Comparison of ENCODE assay signal across 15 mouse cellular contexts in genomic region chr12:112745716-112746115, GRCm38 (mm10). TPM values are rescaled to one million over a fixed set of nuclear protein-coding genes. Genes with fewer than 3 reads are reported as not detected.
DNase-seq lines count a peak whose midpoint lies in the region; ATAC-seq lines count a peak whose summit lies in the region.
"Had no signal": no experiment of that assay in that cellular context is flagged by ENCODE, and none has a peak within 500 bp of the region (broad histone marks: within the 10 kb centered on the region; RNA-seq: fewer than 3 reads in every experiment).

No protein-coding gene starts in this region.

- peaks cover 31% of the 10 kb centered on the region for H3K4me1 ChIP-seq in midbrain, embryonic 10.5 days
- H3K4me1 ChIP-seq in midbrain, embryonic 16.5 days (ENCODE audit: control insufficient read depth, insufficient read depth, low read length): peaks cover 9% of the 10 kb centered on the region

- DNase-seq in cerebellum, adult 9-11 months: peak; percentile 51
- no peak for DNase-seq in cerebellum, postnatal 36 days
- peak; percentile 3 to 12 for DNase-seq in gastrocnemius, postnatal 36 days
- no peak for DNase-seq in gastrocnemius, adult 8-10 months (ENCODE audit: low spot score in 2 of 2)
- no peak for DNase-seq in midbrain, embryonic 10.5 days (ENCODE audit: low spot score)
- DNase-seq in cerebellum, postnatal 25 days: peak; percentile 36 to 44
- DNase-seq: adrenal gland, postnatal 10 days; B cell, adult 2 months; kidney, adult 18-20 months; lung, postnatal 10 days had no signal

- no peaks in the 10 kb centered on the region; the same call in 1 of the 2 replicates for H3K36me3 ChIP-seq in midbrain, embryonic 10.5 days
- peaks cover 15% of the 10 kb centered on the region for H3K36me3 ChIP-seq in midbrain, embryonic 16.5 days (ENCODE audit: control insufficient read depth, insufficient read depth, low read length)

- 86% methylated on average over 10 of the region's 10 CpGs for WGBS in midbrain, embryonic 10.5 days
- 93% methylated on average over 10 of the region's 10 CpGs for WGBS in midbrain, embryonic 16.5 days

- intact Hi-C loops in gastrocnemius, postnatal 36 days (cut with DNase I): loop anchor here (2.0 kb wide), 1 partner anchor 99 kb away; no protein-coding TSS in a partner anchor

- no peak overlapping the region for H3K9ac ChIP-seq in midbrain, embryonic 16.5 days (ENCODE audit: low read depth, low read length)
- H3K9ac ChIP-seq: neural tube, embryonic 12.5 days had no signal

- no peaks in the 10 kb centered on the region for H3K9me3 ChIP-seq in midbrain, embryonic 10.5 days (replicated peaks)
- H3K9me3 ChIP-seq in midbrain, embryonic 16.5 days (replicated peaks; ENCODE audit: control insufficient read depth, low read length, poor library complexity, severe bottlenecking): no peaks in the 10 kb centered on the region
- H3K9me3 ChIP-seq: limb, embryonic 15.5 days; neural tube, embryonic 12.5 days had no signal

- H3K27ac ChIP-seq in midbrain, embryonic 10.5 days (replicated peaks): peak overlapping the region; percentile 35; the same call in 1 of the 2 replicates
- no peak overlapping the region for H3K27ac ChIP-seq in midbrain, embryonic 16.5 days (ENCODE audit: low read length)
- H3K27ac ChIP-seq: limb, embryonic 15.5 days; neural tube, embryonic 12.5 days had no signal

- ATAC-seq in midbrain, embryonic 16.5 days: no peak
- ATAC-seq: hindbrain, postnatal 0 days had no signal

- no peak overlapping the region for H3K4me3 ChIP-seq in midbrain, embryonic 10.5 days
- H3K4me3 ChIP-seq in midbrain, embryonic 16.5 days (ENCODE audit: low read depth, low read length): no peak overlapping the region
- H3K4me3 ChIP-seq: limb, embryonic 15.5 days; neural tube, embryonic 12.5 days had no signal

- H3K4me2 ChIP-seq in midbrain, embryonic 16.5 days (ENCODE audit: low read length): no peak overlapping the region
- H3K4me2 ChIP-seq: heart, embryonic 11.5 days; limb, embryonic 15.5 days; neural tube, embryonic 12.5 days had no signal

- H3K27me3 ChIP-seq in midbrain, embryonic 10.5 days (ENCODE audit: low read depth, poor library complexity, severe bottlenecking): no peaks in the 10 kb centered on the region
- H3K27me3 ChIP-seq in midbrain, embryonic 16.5 days (ENCODE audit: control insufficient read depth, insufficient read depth, low read depth, low read length): no peaks in the 10 kb centered on the region
- H3K27me3 ChIP-seq: limb, embryonic 15.5 days; neural tube, embryonic 12.5 days had no signal

RNA-seq across cellular contexts. Expression of gene Pld4, which starts 14.7 kb away (rescaled TPM):
- total RNA-seq in gastrocnemius, postnatal 36 days (2021): 1 to 10 TPM; 2.3 to 3.0 TPM
- total RNA-seq in gastrocnemius, adult 8-10 months (2022): 1 to 10 TPM in 3 of 4 experiments, under 1 TPM in 1; 0.48 to 2.5 (median 1.7) TPM
- polyA plus RNA-seq in midbrain, embryonic 10.5 days (2016; fragmentation: Nextera tagmentation; extraction: Ambion mirVana): 3.7 and 5.7 TPM in 2 replicates
- 4.9 and 5.9 TPM in 2 replicates for polyA plus RNA-seq in midbrain, embryonic 16.5 days (2015; fragmentation: Nextera tagmentation; extraction: Ambion mirVana)

RNA-seq across cellular contexts. Expression of gene Cep170b, which starts 25.5 kb away (rescaled TPM):
- 10 to 100 TPM; 11.2 to 12.3 TPM for total RNA-seq in gastrocnemius, postnatal 36 days (2021)
- total RNA-seq in gastrocnemius, adult 8-10 months (2022): 10 to 100 TPM in 3 of 4 experiments, 1 to 10 TPM in 1; 9.8 to 18.4 (median 12.5) TPM
- 3.3 and 4.3 TPM in 2 replicates for polyA plus RNA-seq in midbrain, embryonic 10.5 days (2016; fragmentation: Nextera tagmentation; extraction: Ambion mirVana)
- polyA plus RNA-seq in midbrain, embryonic 16.5 days (2015; fragmentation: Nextera tagmentation; extraction: Ambion mirVana): 36.0 and 39.4 TPM in 2 replicates

RNA-seq across cellular contexts. Expression of gene Ahnak2, which starts 56.7 kb away (rescaled TPM):
- total RNA-seq in gastrocnemius, postnatal 36 days (2021): 1 to 10 TPM; 5.0 to 7.0 TPM
- 1 to 10 TPM; 6.9 to 8.7 (median 7.6) TPM for total RNA-seq in gastrocnemius, adult 8-10 months (2022)
- 0.06 and 0.11 TPM in 2 replicates for polyA plus RNA-seq in midbrain, embryonic 10.5 days (2016; fragmentation: Nextera tagmentation; extraction: Ambion mirVana)
- polyA plus RNA-seq in midbrain, embryonic 16.5 days (2015; fragmentation: Nextera tagmentation; extraction: Ambion mirVana): 1.4 and 2.0 TPM in 2 replicates

Comparison
In these comparisons a context has a peak if more than half of its experiments do, and no peak if none do; other contexts are left out.
1. DNase-seq: peak in cerebellum, adult 9-11 months (single experiment), gastrocnemius, postnatal 36 days (2 of 2) and cerebellum, postnatal 25 days (2 of 2); none in cerebellum, postnatal 36 days (0 of 2), gastrocnemius, adult 8-10 months (0 of 2) and midbrain, embryonic 10.5 days (single experiment).